Mouse (Mus musculus): ENCODE data around the gene Wnt7b. TPM values are rescaled to one million over a fixed set of nuclear protein-coding genes. Genes with fewer than 3 reads are reported as not detected.
A peak's percentile ranks its signal among the peaks of the same experiment; 100 is the strongest.

The Wnt7b gene
- polyA plus RNA-seq, 1 experiment from 2014 or later = 20.2 TPM

DNA sequence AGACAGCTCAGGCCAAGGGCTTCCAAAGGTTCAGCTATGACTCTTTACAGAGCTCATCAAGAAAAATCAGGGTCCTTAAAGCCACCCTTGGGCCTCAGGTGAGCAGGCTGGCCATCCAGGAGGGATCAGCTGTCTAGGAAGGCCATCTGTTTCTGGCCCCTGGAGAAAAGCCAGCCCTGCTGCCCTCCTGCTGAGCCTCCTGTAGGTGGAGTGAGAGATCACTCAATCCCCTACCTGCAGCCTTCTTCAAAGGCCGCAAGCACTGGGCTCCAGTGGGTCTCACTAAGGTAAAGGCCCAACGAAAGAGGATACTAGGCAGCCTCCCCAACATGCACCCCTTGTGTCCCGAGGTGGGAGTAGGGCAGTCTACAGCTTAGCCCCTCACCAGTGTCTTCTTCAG, 50.2 kb downstream of the Wnt7b start:
- no peak overlapping the region for H3K4me3 ChIP-seq (replicated peaks)

DNA sequence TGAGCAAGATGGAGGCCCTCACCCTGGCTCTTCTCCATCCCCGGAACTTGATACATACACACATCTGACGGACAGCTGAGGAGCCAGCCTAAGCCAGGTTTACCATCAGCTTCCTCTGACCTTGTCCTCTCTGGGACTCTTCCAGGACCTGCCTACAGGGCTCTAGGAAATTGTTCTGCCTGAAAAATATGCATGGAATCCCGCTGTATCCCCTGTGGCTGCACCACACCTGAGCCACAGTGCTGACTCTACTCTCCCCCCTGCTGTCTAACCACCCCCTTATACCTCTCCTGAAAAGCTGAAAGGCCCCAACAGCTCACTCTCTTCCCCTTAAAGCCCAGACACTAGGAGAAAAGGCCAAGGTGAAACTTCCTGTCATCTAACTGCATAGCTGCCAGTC, 52.4 kb downstream of the Wnt7b start:
- no peaks in the 10 kb centered on the region for H3K9me3 ChIP-seq (replicated peaks)
- H3K36me3 ChIP-seq = no peaks in the 10 kb centered on the region
- no peak overlapping the region for H3K9ac ChIP-seq (replicated peaks)
- H3K4me2 ChIP-seq = no peak overlapping the region
- no peaks in the 10 kb centered on the region; the same call in 1 of the 2 replicates for H3K4me1 ChIP-seq
- H3K27ac ChIP-seq (replicated peaks) = no peak overlapping the region
- 70% methylated on average over 3 of the region's 3 CpGs for WGBS
- H3K4me3 ChIP-seq (replicated peaks) = no peak overlapping the region
- no peak for ATAC-seq (ENCODE audit: low FRiP score)
- H3K27me3 ChIP-seq (replicated peaks) = no peaks in the 10 kb centered on the region

More for the DNA sequence above, 50.2 kb downstream of the Wnt7b start:
- ATAC-seq (ENCODE audit: low FRiP score) = no peak
- Histone ChIP-seq H3K4me2 (no peak overlapping the region), H3K9ac (replicated peaks) (no peak overlapping the region), H3K9me3 (replicated peaks) (no peaks in the 10 kb centered on the region), H3K36me3 (no peaks in the 10 kb centered on the region), H3K27me3 (replicated peaks) (no peaks in the 10 kb centered on the region), H3K4me1 (no peaks in the 10 kb centered on the region), H3K27ac (replicated peaks) (no peak overlapping the region)
- 79% methylated on average over 3 of the region's 3 CpGs for WGBS

DNA sequence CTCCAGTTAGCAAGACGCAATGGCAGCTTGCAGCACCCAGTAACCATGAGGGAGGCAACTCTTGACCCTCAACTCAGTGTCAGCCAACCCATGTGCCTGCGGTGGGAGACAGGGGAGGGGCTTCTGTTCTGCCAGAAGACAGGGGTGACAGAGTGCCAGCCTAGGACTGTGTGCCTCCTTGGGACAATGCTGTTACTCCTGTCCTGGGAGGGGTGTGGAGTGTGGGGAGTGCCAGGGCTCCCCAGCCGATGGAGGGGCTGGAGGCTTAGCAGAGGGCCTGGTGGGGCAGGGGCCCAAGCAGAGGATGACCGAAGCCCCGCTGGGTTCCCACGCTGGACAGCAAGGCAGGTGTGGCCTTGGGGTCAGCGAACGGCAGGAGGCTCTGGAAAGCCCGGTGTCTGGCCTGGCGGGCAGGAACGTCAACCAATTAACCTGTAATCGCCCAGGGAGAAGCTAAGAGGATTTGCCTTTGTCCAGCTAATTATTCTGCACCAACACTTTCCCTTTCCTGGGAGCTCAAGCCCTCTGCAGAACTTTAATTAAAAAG, 57.8 kb downstream of the Wnt7b start:
- Histone ChIP-seq H3K9me3 (replicated peaks) (no peaks in the 10 kb centered on the region), H3K9ac (replicated peaks) (no peak overlapping the region), H3K4me2 (no peak overlapping the region), H3K4me3 (replicated peaks) (no peak overlapping the region), H3K4me1 (peaks cover 15% of the 10 kb centered on the region), H3K27ac (replicated peaks) (no peak overlapping the region), H3K27me3 (replicated peaks) (no peaks in the 10 kb centered on the region), H3K36me3 (no peaks in the 10 kb centered on the region)
- ATAC-seq (ENCODE audit: low FRiP score) = no peak
- 30% methylated on average over 12 of the region's 12 CpGs for WGBS

DNA sequence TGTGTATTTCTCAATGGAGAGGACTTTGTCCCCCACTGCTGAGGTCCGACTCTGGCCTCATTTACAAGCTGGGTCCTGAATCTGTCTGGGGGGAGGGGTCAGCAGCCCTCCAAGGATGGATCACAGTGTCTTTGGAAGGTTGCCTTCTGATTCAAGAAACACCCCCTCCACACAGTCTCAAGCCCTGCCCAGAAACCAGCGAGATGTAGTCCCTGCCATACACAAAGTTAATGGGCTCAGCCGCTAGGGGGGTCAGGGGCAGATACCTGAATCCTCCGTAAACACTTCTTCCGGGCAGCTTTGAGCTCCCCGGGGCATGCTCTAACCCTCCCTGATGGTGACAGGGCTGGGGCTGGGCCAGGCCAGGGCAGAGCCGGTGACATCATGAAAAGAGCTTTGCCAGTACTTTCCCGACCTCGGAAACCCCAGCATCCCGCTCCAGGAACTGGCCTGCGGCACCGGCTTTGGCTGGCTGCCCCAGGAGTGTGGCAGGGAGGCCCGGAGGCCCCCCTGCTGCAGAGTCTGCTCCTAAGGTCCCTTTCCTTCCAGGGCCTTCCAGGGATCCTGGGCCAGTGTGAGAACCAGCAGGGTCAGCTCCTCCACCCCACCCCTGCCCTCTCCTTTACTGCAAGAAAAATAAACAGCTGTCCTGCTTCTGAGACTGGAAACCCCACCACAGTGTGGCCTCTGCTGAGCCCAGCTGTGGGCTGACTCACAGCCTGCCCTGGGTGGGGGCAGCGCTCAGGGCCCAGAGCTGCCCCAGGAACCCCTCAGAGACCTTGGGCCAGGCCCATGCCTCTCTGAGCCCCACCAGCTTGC, 58.9 kb downstream of the Wnt7b start:
- no peak overlapping the region for H3K27ac ChIP-seq (replicated peaks)
- H3K4me1 ChIP-seq = peaks cover 15% of the 10 kb centered on the region
- no peak overlapping the region for H3K9ac ChIP-seq (replicated peaks)
- H3K4me2 ChIP-seq = peak overlapping the region; percentile 17; the same call in 1 of the 2 replicates
- no peak overlapping the region for H3K4me3 ChIP-seq (replicated peaks)
- H3K36me3 ChIP-seq = no peaks in the 10 kb centered on the region
- 20% methylated on average over 14 of the region's 14 CpGs for WGBS
- no peaks in the 10 kb centered on the region for H3K27me3 ChIP-seq (replicated peaks)
- peak; percentile 47; the same call in 1 of the 2 replicates for ATAC-seq (ENCODE audit: low FRiP score)
- H3K9me3 ChIP-seq (replicated peaks) = no peaks in the 10 kb centered on the region

DNA sequence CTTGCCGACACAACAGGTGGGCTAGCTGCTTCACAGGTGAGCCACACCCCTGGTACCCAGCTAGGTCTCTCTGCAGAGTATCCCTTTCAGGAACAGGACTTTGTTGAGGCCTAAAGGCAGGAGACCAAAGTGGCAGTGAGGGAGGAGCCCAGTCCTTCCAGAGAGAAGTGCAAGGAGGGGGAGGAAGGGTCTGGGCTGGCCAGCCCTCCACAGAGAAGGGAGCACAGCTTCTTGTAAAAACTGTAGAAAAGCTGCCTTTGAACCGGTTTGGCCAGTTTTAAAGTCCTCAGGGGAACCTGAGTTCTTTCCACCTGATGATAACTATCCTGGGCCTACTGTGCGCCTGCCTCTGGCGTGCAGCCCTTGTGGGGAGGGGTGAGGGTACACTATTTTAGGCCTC, 62.8 kb downstream of the Wnt7b start:
- H3K9ac ChIP-seq (replicated peaks) = no peak overlapping the region
- H3K4me2 ChIP-seq = no peak overlapping the region
- H3K36me3 ChIP-seq = no peaks in the 10 kb centered on the region
- H3K27ac ChIP-seq (replicated peaks) = no peak overlapping the region
- no peak overlapping the region for H3K4me3 ChIP-seq (replicated peaks)
- no peaks in the 10 kb centered on the region for H3K27me3 ChIP-seq (replicated peaks)
- H3K4me1 ChIP-seq = peaks cover 14% of the 10 kb centered on the region
- no peak for ATAC-seq (ENCODE audit: low FRiP score)
- WGBS = 66% methylated on average over 4 of the region's 4 CpGs
- H3K9me3 ChIP-seq (replicated peaks) = no peaks in the 10 kb centered on the region

DNA sequence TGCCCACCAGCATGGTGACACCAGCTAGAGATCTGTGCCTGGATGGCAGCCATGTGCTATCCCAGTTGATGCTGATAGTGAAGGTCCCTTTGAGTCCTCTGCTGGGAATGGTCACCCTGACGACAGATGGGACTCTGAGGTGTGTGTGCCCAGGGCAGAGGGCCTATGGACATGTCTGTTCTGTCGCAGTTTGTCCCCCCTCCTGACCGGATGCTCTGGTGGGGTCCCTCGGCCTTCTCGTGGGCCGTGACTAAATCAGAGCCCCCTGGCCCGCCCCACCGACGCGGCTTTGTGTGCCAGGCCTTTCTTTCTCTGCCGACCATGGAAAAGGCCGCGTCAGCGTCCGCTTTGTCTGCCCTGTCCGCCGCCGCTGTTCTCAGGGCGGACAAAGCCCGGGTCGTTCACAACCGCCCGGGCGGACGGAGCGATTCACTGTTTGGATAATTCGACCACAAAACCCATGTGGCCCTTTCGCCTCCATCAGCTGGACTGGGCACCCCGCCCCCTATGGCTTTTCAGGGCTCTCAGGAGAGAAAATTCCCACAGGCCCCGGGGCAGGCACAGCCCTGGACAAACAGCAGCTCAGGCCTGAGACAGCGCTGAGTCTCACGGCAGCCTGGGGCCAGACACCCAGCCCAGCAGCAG, 74.8 kb downstream of the Wnt7b start:
- H3K36me3 ChIP-seq = no peaks in the 10 kb centered on the region
- no peak overlapping the region for H3K9ac ChIP-seq (replicated peaks)
- no peak overlapping the region for H3K4me2 ChIP-seq
- H3K9me3 ChIP-seq (replicated peaks) = no peaks in the 10 kb centered on the region
- WGBS = 18% methylated on average over 32 of the region's 32 CpGs
- 0 out of 2 replicates have a peak overlapping the region, but pooled peaks have one; percentile 23 for H3K27ac ChIP-seq (replicated peaks)
- peaks cover 18% of the 10 kb centered on the region; the same call in 1 of the 2 replicates for H3K4me1 ChIP-seq
- H3K27me3 ChIP-seq (replicated peaks) = no peaks in the 10 kb centered on the region
- no peak overlapping the region for H3K4me3 ChIP-seq (replicated peaks)
- ATAC-seq (ENCODE audit: low FRiP score) = peak; percentile 25; the same call in 1 of the 2 replicates

DNA sequence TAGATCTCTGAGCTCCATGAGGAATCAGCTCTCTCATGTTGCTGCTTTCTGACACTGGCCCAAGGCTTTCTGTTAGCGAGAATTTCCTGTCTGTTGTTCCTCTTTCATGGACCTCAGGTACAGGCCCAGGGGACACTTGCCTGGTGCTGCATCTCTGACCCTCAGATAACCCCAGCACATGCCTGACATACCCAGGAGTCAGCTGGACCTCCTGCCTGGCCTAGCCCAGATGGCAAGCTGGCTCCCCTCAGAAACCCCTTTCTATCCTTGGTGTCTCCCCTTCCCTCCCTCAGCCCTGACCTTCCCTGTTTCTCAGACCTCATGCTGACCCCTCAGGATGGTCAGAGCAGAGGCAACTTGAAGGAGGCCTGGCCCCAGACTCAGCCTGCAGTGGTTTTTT, 75.6 kb downstream of the Wnt7b start:
- no peaks in the 10 kb centered on the region for H3K27me3 ChIP-seq (replicated peaks)
- no peak overlapping the region for H3K4me3 ChIP-seq (replicated peaks)
- H3K36me3 ChIP-seq = no peaks in the 10 kb centered on the region
- 69% methylated on average over 1 of the region's 1 CpGs for WGBS
- no peak overlapping the region for H3K9ac ChIP-seq (replicated peaks)
- no peaks in the 10 kb centered on the region for H3K9me3 ChIP-seq (replicated peaks)
- H3K4me1 ChIP-seq = peaks cover 18% of the 10 kb centered on the region; the same call in 1 of the 2 replicates
- no peak for ATAC-seq (ENCODE audit: low FRiP score)
- no peak overlapping the region for H3K27ac ChIP-seq (replicated peaks)
- H3K4me2 ChIP-seq = no peak overlapping the region

DNA sequence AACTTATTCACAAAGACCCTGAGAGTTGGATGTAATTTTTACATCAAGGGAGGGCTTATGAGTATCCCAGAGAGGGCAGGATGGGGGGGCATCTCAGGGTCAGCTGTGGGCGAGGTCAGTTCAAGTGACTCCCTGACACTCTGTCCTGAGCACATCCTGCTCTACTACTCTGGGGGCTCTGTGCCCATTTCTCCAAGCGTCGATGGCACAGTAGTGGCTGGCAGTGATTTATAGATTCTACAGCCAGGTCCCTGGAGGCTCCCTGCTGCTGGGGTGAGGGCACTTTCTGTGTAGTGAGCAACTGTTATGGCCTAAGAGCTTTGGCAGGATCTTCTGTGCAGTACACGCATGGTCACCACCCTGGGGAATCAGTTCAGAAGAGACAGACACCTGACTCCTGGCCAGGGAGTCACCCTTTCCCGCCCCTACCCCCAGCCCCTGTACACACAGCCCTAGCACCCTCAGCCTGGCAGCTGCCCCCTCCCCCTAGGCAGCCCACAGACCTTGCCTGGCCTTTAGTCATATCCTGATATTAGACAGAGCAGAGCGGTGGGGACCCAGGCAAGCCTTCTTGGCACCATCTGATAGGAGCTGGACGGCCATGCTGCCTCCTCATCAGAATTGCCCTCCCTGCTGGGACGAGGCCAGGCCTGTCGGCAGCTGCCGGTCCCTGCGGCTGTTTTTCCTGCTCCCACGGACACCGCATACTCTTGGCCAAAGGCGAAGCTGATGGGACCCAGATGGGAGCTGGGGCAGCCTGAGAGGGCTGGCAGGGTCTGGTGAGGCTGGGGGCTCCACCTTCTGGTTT, 77.0 kb downstream of the Wnt7b start:
- Histone ChIP-seq H3K4me3 (replicated peaks) (no peak overlapping the region), H3K27ac (replicated peaks) (0 out of 2 replicates have a peak overlapping the region, but pooled peaks have one; percentile 51), H3K9ac (replicated peaks) (no peak overlapping the region), H3K4me1 (peaks cover 18% of the 10 kb centered on the region; the same call in 1 of the 2 replicates), H3K27me3 (replicated peaks) (no peaks in the 10 kb centered on the region), H3K4me2 (no peak overlapping the region), H3K36me3 (no peaks in the 10 kb centered on the region), H3K9me3 (replicated peaks) (no peaks in the 10 kb centered on the region)
- WGBS = 22% methylated on average over 14 of the region's 14 CpGs
- ATAC-seq (ENCODE audit: low FRiP score) = peak; percentile 51; the same call in 1 of the 2 replicates

DNA sequence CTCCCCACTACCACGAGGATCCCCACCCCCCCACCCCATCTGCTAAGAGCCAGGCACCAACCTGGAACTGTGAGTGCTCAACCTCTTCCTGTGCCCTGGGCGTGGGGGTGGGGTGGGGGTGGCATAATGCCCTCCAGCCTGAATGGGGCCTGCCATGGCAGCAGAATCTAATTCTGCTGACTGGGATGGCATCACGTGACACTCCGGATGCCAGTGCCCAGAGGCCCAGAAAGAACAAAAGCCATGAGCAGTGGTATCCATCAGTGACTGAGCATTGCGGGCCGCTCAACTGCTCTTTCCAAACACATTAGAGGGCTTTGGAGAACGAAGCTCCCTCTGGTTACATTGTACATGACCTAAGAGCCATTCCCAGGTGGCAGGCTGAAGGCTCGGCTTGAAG, 79.1 kb downstream of the Wnt7b start, which contains the start of gene 7530416G11Rik:
TSS of gene 7530416G11Rik (minus strand) at position 101 of the 400 bp plus-strand sequence.
- no peak for ATAC-seq (ENCODE audit: low FRiP score)
- Histone ChIP-seq H3K9me3 (replicated peaks) (no peaks in the 10 kb centered on the region), H3K27ac (replicated peaks) (no peak within 1 kb of the TSS), H3K27me3 (replicated peaks) (no peaks in the 10 kb centered on the region), H3K36me3 (no peaks in the 10 kb centered on the region), H3K4me3 (replicated peaks) (no peak within 1 kb of the TSS), H3K9ac (replicated peaks) (no peak within 1 kb of the TSS), H3K4me2 (no peak within 1 kb of the TSS), H3K4me1 (peaks cover 20% of the 10 kb centered on the region; the same call in 1 of the 2 replicates)
- WGBS = 65% methylated on average over 8 of the region's 8 CpGs

DNA sequence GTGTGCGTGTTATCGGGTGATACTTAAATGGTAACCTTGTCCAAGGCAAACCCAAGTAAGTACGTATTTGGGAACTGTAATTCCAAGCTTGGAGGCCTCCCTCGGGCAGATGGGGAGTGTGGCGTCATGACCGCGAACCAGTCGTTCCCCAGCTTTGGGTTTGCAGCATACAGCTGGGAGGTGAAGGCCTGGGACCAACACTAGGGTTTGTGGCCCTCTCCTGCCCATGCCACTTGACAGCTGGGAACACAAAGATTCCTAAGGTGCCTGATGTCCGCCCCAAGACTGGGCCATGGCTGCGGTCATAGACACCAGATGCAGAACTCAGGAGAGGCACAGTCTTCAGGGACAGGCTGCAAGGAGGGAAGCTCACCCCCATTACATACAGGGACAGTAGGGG, 82.0 kb downstream of the Wnt7b start:
- no peak for ATAC-seq (ENCODE audit: low FRiP score)
- Histone ChIP-seq H3K4me3 (replicated peaks) (no peak overlapping the region), H3K27me3 (replicated peaks) (no peaks in the 10 kb centered on the region), H3K4me1 (peaks cover 9% of the 10 kb centered on the region; the same call in 1 of the 2 replicates), H3K9ac (replicated peaks) (no peak overlapping the region), H3K9me3 (replicated peaks) (no peaks in the 10 kb centered on the region), H3K4me2 (no peak overlapping the region), H3K36me3 (no peaks in the 10 kb centered on the region), H3K27ac (replicated peaks) (no peak overlapping the region)
- 84% methylated on average over 10 of the region's 10 CpGs for WGBS

DNA sequence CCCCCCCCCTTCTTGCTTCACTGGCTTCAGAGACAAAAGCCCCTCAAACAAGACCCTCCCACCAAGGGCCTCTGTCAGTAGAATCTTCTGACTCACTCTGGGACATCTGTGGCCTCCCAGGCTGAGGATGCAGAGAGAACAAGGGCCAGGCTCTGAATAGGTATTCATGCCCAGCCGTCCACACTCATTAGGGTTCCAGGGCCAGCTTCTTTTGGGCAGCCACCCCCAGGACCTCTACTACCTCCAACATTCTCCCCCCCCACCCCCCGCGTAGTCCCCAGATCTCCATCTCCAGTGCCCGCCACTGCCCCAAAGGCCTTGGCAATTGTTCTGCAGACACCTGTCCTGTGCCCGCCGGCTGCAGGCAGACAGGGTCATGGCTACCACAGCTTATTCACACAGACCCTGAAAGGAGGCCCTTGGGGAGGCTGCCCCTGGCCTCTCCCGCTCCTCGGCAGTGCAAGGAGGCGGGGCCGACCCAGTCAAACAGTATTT, 84.2 kb downstream of the Wnt7b start:
- no peak overlapping the region for H3K27ac ChIP-seq (replicated peaks)
- no peak overlapping the region for H3K9ac ChIP-seq (replicated peaks)
- peaks cover 15% of the 10 kb centered on the region for H3K4me1 ChIP-seq
- H3K4me3 ChIP-seq (replicated peaks) = no peak overlapping the region
- WGBS = 10% methylated on average over 10 of the region's 10 CpGs
- H3K4me2 ChIP-seq = no peak overlapping the region
- H3K36me3 ChIP-seq = no peaks in the 10 kb centered on the region
- no peaks in the 10 kb centered on the region for H3K9me3 ChIP-seq (replicated peaks)
- H3K27me3 ChIP-seq (replicated peaks) = no peaks in the 10 kb centered on the region
- no peak for ATAC-seq (ENCODE audit: low FRiP score)
